Mouse (Mus musculus): Measurements from ENCODE around the gene Rpl10. TPM values are rescaled to one million over a fixed set of nuclear protein-coding genes. Genes with fewer than 3 reads are reported as not detected.

The Rpl10 gene
- polyA plus RNA-seq, 1 experiment from 2014 or later = 489 TPM

DNA sequence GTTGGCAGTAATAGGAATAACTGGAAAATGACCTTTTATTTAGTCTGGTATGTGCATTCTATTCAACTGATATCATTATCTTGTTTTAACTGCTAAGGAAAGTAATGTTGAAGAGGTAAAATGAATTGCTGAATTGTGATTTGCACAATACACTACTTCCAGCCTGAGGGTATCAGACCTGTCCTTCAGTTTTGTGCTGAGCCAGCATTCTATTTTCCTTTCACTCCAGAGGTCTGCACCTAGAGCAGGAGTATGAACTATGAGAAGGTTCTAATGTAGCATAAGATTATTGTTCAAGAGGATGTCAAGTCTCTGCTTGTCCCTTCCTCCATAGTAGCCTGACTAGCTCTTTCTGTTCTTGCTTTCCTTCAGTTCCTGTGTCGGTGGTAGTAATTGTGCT, 27.7 kb downstream of the Rpl10 start:
- Histone ChIP-seq H3K27me3 (replicated peaks; ENCODE audit: control insufficient read depth, insufficient read depth, low read length) (no peaks in the 10 kb centered on the region), H3K4me1 (replicated peaks; ENCODE audit: control insufficient read depth, insufficient read depth, low read length) (peaks cover 12% of the 10 kb centered on the region), H3K36me3 (ENCODE audit: control insufficient read depth, insufficient read depth) (peaks cover 3% of the 10 kb centered on the region; the same call in 1 of the 2 replicates), H3K27ac (ENCODE audit: low read length) (no peak overlapping the region), H3K4me2 (ENCODE audit: low read length) (no peak overlapping the region), H3K9ac (replicated peaks; ENCODE audit: low read depth, low read length) (no peak overlapping the region), H3K9me3 (ENCODE audit: control insufficient read depth, low read length) (no peaks in the 10 kb centered on the region), H3K4me3 (replicated peaks; ENCODE audit: low read length) (no peak overlapping the region)
- WGBS = 82% methylated on average over 1 of the region's 1 CpGs
- no peak for ATAC-seq

DNA sequence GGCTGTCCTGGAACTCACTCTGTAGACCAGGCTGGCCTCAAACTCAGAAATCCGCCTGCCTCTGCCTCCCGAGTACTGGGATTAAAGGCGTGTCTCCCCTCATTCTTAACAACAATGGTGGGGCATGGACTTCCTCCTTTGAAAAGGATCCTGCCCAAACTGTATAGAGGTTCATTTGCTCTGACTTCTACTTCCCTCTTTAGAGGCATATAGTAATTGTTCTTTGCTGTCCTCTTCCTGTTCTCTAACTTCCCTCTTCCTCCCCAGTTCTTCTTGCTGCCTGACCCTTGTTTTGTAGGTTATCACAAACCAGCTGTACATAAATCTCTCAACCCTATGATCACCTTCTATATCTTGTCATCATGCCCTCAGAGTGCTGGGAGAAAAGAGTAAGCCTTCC, 29.1 kb downstream of the Rpl10 start:
- no peaks in the 10 kb centered on the region for H3K9me3 ChIP-seq (ENCODE audit: control insufficient read depth, low read length)
- H3K4me3 ChIP-seq (replicated peaks; ENCODE audit: low read length) = no peak overlapping the region
- no peak overlapping the region for H3K27ac ChIP-seq (ENCODE audit: low read length)
- peaks cover 12% of the 10 kb centered on the region for H3K4me1 ChIP-seq (replicated peaks; ENCODE audit: control insufficient read depth, insufficient read depth, low read length)
- H3K4me2 ChIP-seq (ENCODE audit: low read length) = no peak overlapping the region
- no peaks in the 10 kb centered on the region for H3K27me3 ChIP-seq (replicated peaks; ENCODE audit: control insufficient read depth, insufficient read depth, low read length)
- H3K9ac ChIP-seq (replicated peaks; ENCODE audit: low read depth, low read length) = no peak overlapping the region
- WGBS = 86% methylated on average over 3 of the region's 3 CpGs
- no peak for ATAC-seq
- peaks cover 3% of the 10 kb centered on the region; the same call in 1 of the 2 replicates for H3K36me3 ChIP-seq (ENCODE audit: control insufficient read depth, insufficient read depth)

- Histone ChIP-seq H3K4me1 (replicated peaks; ENCODE audit: control insufficient read depth, insufficient read depth, low read length) (peaks cover 11% of the 10 kb centered on the region), H3K4me2 (ENCODE audit: low read length) (peak within 1 kb of the TSS; percentile 70), H3K9me3 (ENCODE audit: control insufficient read depth, low read length) (no peaks in the 10 kb centered on the region), H3K4me3 (replicated peaks; ENCODE audit: low read length) (peak within 1 kb of the TSS; percentile 67), H3K27ac (ENCODE audit: low read length) (peak within 1 kb of the TSS; percentile 96), H3K27me3 (replicated peaks; ENCODE audit: control insufficient read depth, insufficient read depth, low read length) (no peaks in the 10 kb centered on the region), H3K9ac (replicated peaks; ENCODE audit: low read depth, low read length) (peak within 1 kb of the TSS; percentile 76), H3K36me3 (ENCODE audit: control insufficient read depth, insufficient read depth) (peaks cover 6% of the 10 kb centered on the region; the same call in 1 of the 2 replicates)
- peak; percentile 84 for ATAC-seq
- 18% methylated on average over 41 of the region's 41 CpGs for WGBS
These were observed 34.5 kb downstream of the Rpl10 start, which contains the start of gene Gdi1 for GRCm38 (mm10) chrX:74304867-74305700. Gene Gdi1 (plus strand): TSS chrX:74304998.

DNA sequence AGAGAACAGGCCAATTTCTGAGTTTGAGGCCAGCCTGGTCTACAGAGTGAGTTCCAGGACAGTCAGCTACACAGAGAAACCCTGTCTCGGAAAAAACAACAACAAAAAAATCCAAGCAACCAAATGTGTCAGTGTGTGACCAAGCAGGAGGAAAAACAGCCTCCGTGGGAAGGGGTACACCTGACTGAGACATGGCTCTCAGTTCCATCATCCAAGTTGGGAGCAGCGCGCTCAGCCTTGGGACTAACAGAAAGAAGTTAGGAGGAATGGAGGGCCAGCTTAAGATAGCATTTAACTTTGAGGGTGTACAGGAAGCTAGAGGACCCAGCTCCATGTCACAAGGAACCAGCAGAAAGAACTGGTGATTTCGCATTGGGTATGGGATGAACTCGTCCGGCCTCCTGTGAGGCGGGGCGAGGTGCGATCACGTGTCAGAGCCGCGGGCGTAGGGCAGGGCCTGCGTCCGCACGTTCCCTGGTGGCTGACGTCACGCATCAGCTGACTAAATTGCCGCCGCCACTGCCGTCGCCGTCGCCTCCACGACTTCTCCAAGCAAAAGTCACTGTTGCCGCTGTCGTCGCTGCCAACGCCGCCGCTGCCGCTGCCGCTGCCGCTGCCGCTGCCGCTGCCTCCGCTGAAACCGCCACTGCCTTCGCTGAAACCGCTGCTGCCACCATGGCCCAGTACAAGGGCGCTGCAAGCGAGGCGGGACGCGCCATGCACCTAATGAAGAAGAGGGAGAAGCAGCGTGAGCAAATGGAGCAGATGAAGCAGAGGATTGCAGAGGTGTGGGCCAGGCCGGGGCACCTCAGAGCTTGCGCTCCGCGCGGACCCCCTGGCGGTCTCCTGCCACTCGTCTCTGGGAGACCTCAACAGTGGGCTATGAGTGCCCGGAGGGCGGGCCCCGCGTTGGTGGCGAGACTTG, 42.2 kb downstream of the Rpl10 start, which contains the start of gene Fam50a:
Gene Fam50a, plus strand, starts transcription at position 494 of the 925 bp plus-strand sequence.
- Histone ChIP-seq H3K4me3 (replicated peaks; ENCODE audit: low read length) (peak within 1 kb of the TSS; percentile 69), H3K27ac (ENCODE audit: low read length) (peak within 1 kb of the TSS; percentile 88), H3K4me1 (replicated peaks; ENCODE audit: control insufficient read depth, insufficient read depth, low read length) (peaks cover 5% of the 10 kb centered on the region), H3K9me3 (ENCODE audit: control insufficient read depth, low read length) (no peaks in the 10 kb centered on the region), H3K27me3 (replicated peaks; ENCODE audit: control insufficient read depth, insufficient read depth, low read length) (no peaks in the 10 kb centered on the region), H3K9ac (replicated peaks; ENCODE audit: low read depth, low read length) (peak within 1 kb of the TSS; percentile 68), H3K36me3 (ENCODE audit: control insufficient read depth, insufficient read depth) (peaks cover 2% of the 10 kb centered on the region; the same call in 1 of the 2 replicates), H3K4me2 (ENCODE audit: low read length) (peak within 1 kb of the TSS; percentile 70)
- peak; percentile 97 for ATAC-seq
- WGBS = 20% methylated on average over 50 of the region's 59 CpGs

Small RNA genes lying within 50 kb of the gene (microRNA-seq; reads per million reads assigned to microRNA genes)
- gene Mir7091 (not detected), gene Mir7092 (not detected)

Other genes with a start within 250 kb of the Rpl10 start
- gene Irak1, start 246.9 kb upstream of the Rpl10 start, polyA plus RNA-seq (2015; fragmentation: Nextera tagmentation; extraction: Ambion mirVana) = 39.8 and 40.8 TPM in 2 replicates
- not detected in 2 replicates for gene Opn1mw, start 143.3 kb upstream of the Rpl10 start, polyA plus RNA-seq (2015; fragmentation: Nextera tagmentation; extraction: Ambion mirVana)
- gene Mecp2, start 135.4 kb upstream of the Rpl10 start, polyA plus RNA-seq (2015; fragmentation: Nextera tagmentation; extraction: Ambion mirVana) = 14.9 and 15.6 TPM in 2 replicates
- gene Tex28, start 103.0 kb upstream of the Rpl10 start, polyA plus RNA-seq (2015; fragmentation: Nextera tagmentation; extraction: Ambion mirVana) = not detected in 2 replicates
- 0.10 TPM in 1 of 2 replicates, not detected in the other for gene Tktl1, start 93.6 kb upstream of the Rpl10 start, polyA plus RNA-seq (2015; fragmentation: Nextera tagmentation; extraction: Ambion mirVana)
- 126 and 133 TPM in 2 replicates for gene Flna, start 21.0 kb upstream of the Rpl10 start, polyA plus RNA-seq (2015; fragmentation: Nextera tagmentation; extraction: Ambion mirVana)
- gene Emd, start 16.1 kb upstream of the Rpl10 start, polyA plus RNA-seq (2015; fragmentation: Nextera tagmentation; extraction: Ambion mirVana) = 13.7 and 17.9 TPM in 2 replicates
- gene Taz, start 11.1 kb downstream of the Rpl10 start, polyA plus RNA-seq (2015; fragmentation: Nextera tagmentation; extraction: Ambion mirVana) = 96.3 and 104 TPM in 2 replicates
- gene Dnase1l1, start 11.5 kb downstream of the Rpl10 start, polyA plus RNA-seq (2015; fragmentation: Nextera tagmentation; extraction: Ambion mirVana) = 2.8 and 3.1 TPM in 2 replicates
- gene Atp6ap1, start 26.3 kb downstream of the Rpl10 start, polyA plus RNA-seq (2015; fragmentation: Nextera tagmentation; extraction: Ambion mirVana) = 202 and 229 TPM in 2 replicates
- gene Gdi1, start 34.2 kb downstream of the Rpl10 start, polyA plus RNA-seq (2015; fragmentation: Nextera tagmentation; extraction: Ambion mirVana) = 950 and 1,103 TPM in 2 replicates
- gene Fam50a, start 42.2 kb downstream of the Rpl10 start, polyA plus RNA-seq (2015; fragmentation: Nextera tagmentation; extraction: Ambion mirVana) = 68.2 and 68.8 TPM in 2 replicates
- gene Plxna3, start 58.3 kb downstream of the Rpl10 start, polyA plus RNA-seq (2015; fragmentation: Nextera tagmentation; extraction: Ambion mirVana) = 66.5 and 87.4 TPM in 2 replicates
- 68.0 and 81.6 TPM in 2 replicates for gene Lage3, start 82.8 kb downstream of the Rpl10 start, polyA plus RNA-seq (2015; fragmentation: Nextera tagmentation; extraction: Ambion mirVana)
- gene Ubl4a, start 102.4 kb downstream of the Rpl10 start, polyA plus RNA-seq (2015; fragmentation: Nextera tagmentation; extraction: Ambion mirVana) = 75.8 and 76.8 TPM in 2 replicates
- gene Slc10a3, start 102.5 kb downstream of the Rpl10 start, polyA plus RNA-seq (2015; fragmentation: Nextera tagmentation; extraction: Ambion mirVana) = 8.3 and 8.5 TPM in 2 replicates
- 34.6 and 36.4 TPM in 2 replicates for gene Fam3a, start 122.5 kb downstream of the Rpl10 start, polyA plus RNA-seq (2015; fragmentation: Nextera tagmentation; extraction: Ambion mirVana)
- 19.8 and 25.8 TPM in 2 replicates for gene Ikbkg, start 122.5 kb downstream of the Rpl10 start, polyA plus RNA-seq (2015; fragmentation: Nextera tagmentation; extraction: Ambion mirVana)
- gene G6pdx, start 158.4 kb downstream of the Rpl10 start, polyA plus RNA-seq (2015; fragmentation: Nextera tagmentation; extraction: Ambion mirVana) = 60.7 and 64.5 TPM in 2 replicates
- not detected in 2 replicates for gene Gm6880, start 210.6 kb downstream of the Rpl10 start, polyA plus RNA-seq (2015; fragmentation: Nextera tagmentation; extraction: Ambion mirVana)